Mouse (Mus musculus): Measurements from ENCODE around the gene Myl12a.

Gene Myl12a

DNA sequence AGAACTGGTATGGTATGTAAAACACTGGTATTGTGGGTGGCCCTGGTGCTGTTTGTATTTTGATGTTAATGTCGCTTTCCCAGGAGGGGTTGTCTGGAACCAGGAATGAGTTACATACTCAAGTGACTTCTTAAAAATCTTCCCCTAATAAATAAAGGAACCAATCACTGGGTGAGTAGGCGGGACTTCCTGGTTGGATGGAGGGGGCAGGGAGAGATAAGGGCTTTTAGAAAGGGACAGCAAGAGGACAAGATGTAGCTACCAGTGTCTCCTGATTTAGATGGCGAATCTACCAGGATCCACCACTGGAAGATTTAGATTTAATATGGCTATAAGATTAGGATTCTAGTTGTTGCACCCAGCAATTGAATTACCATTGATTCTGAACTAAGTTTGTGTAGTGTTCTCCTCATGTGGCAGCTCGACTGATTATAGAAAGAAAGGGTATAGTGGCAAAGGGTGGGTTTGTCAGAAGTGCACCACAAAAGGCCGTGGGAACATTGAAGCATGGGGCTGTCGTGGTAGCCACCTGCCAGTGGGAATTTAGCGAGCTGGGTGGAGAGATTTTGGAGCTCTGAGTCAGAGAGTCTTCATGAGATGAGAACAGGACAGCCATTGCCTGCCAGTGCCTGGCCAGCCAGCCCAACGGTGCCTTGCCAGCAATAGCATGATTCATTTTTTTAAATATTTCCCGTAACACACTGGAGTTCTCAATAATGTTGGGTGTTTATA, 9.4 kb upstream of the Myl12a start:
- no peak for DNase-seq (ENCODE audit: low read depth in 2 of 2, low spot score in 2 of 2)

DNA sequence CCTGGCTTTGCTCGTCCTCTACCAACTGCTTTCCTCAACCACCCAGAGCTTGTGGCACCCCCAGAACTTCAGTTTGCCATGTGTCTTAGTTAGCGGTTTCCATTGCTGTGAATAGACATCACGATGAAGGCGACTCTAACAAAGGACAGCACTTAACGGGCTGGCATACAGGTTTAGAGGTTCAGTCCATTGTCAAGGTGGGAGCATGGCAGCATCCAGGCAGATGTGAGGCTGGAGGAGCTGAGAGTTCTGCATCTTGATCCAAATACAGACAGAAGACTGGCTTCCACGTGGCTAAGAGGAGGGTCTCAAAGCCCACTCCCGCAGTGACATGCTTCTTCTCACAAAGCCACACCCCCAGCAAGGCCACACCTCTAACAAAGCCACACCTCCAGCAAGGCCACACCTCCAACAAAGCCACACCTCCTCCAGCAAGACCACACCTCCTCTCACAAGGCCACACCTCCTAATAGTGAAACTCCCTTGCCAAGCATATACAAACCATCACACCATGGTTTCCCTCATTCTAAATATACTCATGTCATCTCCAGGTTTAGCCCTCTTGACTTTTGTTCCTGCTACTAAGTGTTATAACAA, 8.1 kb upstream of the Myl12a start:
- DNase-seq (ENCODE audit: low read depth in 2 of 2, low spot score in 2 of 2): no peak

DNA sequence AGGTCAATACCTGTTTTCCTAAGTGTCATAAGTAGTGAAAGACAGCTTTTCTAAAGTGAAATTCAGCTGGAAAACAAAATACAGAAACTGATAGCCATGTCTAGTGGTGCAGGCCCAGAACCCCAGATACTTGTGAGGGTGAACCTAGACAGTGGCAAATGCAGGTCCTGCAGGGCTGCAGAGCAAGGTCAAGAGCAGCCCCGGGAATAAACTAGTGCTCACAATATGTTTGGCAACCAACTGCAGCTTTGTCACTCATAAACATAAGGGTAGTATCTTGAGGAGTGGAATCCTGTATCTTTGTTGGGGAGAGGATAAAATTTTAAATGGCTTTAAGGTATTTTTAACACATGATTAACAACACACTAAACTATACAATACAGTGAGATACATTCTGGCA, 7.1 kb upstream of the Myl12a start:
- DNase-seq (ENCODE audit: low read depth in 2 of 2, low spot score in 2 of 2): no peak

DNA sequence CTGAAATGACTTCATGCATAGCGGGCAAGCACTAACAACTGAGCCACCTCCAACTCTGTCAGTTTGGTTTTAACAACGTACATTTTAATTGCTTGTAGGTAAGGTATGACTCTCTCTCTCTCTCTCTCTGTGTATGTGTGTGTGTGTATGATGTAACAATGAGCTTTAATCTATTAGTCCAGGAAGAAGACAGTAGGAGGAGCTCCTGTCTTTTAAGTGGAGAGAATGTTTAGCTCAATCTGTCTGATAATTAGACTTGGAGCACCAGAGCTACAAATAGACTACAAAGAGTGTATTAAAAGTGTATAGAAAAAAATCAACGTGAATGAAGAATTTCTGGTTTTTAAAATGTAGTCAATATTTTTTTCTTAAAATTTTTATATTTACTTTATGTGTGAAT, 6.0 kb upstream of the Myl12a start:
- no peak for DNase-seq (ENCODE audit: low read depth in 2 of 2, low spot score in 2 of 2)

DNA sequence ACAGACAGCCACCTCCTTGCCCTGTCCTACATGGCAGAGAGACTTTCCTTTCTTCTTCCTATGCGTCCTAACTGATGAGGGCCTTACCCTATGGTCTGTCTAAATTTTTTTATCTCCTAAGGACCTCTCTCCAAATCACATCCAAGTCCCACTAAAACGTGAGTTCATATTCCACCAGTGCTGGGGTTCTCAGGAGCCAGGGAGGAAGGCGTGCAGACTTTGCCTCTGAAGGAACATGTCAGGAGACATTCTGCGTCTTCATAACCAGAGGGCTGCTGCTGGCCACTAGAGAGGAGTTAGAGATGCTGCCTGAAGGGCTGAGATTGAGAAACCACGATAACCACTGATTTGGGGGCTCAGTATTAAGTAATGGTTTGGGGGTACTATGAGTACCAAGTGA, 4.3 kb upstream of the Myl12a start:
- DNase-seq (ENCODE audit: low read depth in 2 of 2, low spot score in 2 of 2): no peak

DNA sequence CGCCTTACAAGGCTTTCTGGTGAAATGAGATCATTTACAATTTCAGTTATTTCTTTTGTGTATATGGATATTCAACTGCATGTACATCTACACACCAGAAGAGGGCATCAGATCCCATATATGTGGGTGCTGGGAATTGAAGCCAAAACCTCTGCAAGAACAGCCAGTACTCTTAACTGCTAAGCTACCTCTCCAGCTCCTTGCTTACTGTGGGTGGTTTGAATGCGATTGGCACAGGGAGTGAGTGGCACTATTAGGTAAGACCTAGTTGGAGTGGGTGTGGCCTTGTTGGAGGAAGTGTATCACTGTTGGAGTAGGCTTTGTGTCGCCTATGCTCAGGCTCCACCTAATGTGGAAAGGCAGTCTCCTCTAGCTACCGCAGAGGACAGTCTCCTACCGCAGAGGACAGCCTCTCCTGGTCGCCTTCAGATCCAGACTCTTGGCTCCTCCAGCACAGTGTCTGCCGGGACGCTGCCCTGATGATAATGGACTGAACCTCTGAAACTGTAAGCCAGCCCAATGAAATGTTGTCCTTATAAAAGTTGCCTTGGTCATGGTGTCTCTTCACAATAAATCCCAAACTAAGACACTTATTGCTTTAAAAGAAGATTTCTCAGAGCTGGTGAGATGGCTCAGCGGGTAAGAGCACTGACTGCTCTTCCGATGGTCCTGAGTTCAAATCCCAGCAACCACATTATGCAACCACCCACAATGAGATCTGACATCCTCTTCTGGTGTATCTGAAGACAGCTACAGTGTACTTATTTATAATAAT, 1.7 kb upstream of the Myl12a start:
- DNase-seq (ENCODE audit: low read depth in 2 of 2, low spot score in 2 of 2): no peak

DNA sequence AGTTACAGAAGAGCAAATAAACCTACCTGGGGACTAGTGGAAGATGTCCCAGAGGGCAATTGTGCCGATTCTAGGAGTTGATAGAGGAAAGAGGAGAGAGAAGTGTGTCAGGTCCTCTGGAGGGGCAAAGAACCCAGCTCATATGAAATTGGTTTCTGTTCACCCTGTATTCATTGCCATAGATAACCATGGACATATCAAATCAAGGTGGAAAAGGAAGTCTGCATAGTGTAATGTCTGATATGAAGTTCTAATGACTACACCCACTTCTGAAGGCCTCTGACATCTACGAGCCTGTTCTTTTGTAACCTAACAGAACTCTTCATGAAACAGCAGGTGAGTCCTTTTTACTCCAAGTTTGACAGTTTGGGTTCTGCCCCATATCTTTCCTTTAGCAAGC, 1.0 kb upstream of the Myl12a start:
- no peak for DNase-seq (ENCODE audit: low read depth in 2 of 2, low spot score in 2 of 2)

DNA sequence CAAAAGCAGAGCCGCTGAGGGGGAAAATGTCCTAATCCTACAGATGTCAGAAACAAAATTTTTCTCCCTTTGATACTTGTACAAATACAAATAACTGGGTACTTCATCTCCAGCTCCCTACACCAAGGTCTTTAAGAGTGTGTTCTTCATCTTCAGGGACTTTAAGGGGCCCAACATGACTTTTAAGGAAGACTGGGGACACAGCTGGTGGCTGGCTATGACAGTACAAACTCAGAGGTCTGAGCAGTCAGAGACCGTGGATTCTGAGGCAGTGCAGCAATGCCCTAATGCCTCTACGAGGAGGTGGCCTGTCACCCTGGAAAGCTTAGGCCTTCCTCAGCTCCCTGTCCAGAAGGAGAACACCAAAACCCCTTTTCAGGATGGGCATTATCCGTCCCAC, 434 bp upstream of the Myl12a start:
- no peak for DNase-seq (ENCODE audit: low read depth in 2 of 2, low spot score in 2 of 2)

DNA sequence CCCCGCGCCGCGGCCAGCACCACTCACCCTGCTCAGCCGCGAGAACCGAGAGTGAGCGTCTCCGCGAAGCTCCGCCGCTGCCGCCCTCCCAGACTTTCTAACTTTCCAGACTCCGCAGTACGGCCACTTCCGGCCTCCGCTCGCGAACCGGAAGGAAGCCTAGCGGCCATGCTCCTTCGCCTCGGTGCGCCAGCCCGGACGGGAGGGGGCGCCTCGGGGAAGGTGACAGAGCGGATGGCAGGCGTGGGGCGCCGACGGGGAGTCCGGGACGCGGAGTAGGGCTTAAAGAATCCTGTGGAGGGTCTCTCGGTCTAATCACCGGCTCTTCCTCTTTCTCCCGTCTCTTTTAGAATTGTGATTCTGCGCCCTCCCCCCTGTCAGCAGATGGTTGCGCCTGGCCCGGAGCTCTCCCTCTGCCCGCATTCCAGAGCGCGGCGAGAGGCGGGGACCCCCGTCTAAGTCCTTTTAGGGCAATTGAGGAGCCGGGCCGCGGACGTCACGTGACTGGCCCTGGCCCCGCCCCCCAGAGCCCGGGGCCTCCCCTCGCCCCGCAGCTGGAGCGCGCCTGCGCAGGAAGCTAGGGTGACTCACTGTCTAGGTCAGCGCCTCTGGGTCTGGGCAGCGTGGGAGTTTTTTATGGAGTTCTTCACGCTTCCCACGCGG, 466 bp downstream of the Myl12a start, which contains the start of gene Myom1:
Gene Myom1, plus strand, starts transcription at position 553 of the 663 bp plus-strand sequence.
- peak; percentile 94 to 96 for DNase-seq (ENCODE audit: low read depth in 2 of 2, low spot score in 2 of 2)

DNA sequence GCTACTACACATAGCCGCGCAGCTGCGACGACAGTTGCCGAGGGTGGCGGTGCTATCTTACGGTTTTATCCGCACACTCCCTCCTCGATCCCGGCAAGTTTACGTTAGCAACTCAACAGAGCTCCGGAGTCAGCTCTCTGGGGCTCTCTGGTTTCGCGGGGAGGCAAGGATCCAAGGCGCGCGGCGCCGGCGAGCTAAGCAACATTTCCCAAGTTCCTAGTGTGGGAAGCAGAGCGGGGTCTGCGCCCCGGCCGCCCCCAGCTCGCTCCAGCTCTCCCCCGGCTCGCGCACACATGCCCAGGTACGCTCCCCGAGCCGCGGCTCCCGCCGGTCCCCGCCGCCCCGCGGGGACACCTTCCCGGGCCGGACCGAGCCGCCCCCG, 988 bp downstream of the Myl12a start:
- DNase-seq (ENCODE audit: low read depth in 2 of 2, low spot score in 2 of 2): peak in 1 of 2 experiments; percentile 39

DNA sequence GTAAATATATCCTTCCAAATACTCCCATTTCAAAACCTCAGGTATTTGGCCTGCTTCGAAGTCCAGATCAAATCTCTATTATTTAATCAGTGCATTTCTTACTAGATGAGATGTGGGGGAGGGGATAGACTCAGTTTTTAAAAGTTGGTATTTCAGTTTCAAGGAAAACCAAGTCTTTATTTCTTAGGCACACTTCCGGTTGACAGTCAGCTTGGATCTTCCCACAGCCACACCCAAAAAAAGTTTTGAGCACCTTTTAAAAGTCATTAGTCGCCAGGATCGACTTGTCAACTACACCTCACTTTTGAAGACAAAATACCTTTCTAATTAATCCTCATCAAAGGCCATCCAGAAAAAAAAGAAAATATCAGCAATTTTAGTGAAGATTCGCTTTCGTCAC, 1.6 kb downstream of the Myl12a start:
- no peak for DNase-seq (ENCODE audit: low read depth in 2 of 2, low spot score in 2 of 2)

DNA sequence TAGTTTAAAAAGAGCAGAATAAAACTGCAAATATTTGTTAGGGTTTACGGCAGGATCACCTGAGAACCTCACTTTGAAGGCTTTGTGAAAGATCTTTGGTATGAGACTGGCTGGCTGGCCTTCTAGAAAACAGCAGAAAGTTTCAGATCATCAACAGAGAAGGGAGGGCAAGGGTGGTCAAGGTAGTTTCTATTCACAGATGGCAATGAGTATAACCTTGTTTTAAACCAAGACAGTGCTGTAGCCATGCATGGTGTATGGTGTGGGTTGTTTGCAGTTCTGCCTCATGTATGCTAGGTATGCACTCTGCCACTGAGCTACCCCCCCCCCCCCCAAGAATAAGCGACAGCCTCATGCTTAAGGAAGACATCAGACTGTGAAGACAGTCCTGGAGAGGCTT, 2.4 kb downstream of the Myl12a start:
- DNase-seq (ENCODE audit: low read depth in 2 of 2, low spot score in 2 of 2): no peak

DNA sequence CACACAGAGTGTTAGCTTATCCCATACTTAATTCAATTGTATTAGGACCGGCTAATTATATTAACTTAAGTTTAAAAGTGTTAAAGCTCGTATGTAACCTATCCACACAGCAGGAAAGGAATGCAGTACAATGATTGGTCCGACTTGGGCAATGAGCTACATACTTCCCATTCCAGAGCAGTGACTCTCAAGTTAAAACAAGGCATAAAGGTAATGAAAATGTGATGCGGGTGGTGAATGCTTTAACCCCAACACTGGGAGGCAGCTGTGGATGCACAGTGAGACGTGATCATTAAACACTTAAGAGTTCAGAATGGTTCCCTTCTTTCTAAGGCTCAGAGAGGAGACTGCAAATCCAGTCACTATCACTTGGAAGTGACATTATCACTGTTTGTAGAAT, 3.5 kb downstream of the Myl12a start:
- no peak for DNase-seq (ENCODE audit: low read depth in 2 of 2, low spot score in 2 of 2)

DNA sequence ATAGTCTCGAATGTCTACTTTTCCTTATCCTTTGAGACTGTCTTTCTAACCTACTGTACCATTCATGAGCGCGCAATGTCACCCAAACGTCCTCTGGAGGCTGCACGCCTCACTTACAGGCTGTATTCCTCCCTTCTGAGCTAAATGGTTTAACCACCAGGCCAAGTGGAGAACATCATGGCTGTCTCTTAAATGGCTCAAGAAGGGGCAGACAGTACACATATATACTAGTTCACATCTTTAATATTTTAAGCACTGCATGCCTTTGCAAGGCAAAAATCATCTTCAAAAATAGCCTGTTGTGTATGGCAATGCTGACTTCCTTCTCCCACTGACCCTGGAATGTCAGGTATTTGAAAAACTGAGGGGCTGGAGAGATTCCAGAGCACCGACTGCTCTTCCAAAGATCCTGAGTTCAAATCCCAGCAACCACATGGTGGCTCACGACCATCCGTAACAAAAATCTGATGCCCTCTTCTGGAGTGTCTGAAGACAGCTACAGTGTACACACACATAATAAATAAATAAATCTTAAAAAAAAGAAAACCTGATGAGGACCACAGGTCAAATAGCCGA, 4.2 kb downstream of the Myl12a start:
- no peak for DNase-seq (ENCODE audit: low read depth in 2 of 2, low spot score in 2 of 2)

DNA sequence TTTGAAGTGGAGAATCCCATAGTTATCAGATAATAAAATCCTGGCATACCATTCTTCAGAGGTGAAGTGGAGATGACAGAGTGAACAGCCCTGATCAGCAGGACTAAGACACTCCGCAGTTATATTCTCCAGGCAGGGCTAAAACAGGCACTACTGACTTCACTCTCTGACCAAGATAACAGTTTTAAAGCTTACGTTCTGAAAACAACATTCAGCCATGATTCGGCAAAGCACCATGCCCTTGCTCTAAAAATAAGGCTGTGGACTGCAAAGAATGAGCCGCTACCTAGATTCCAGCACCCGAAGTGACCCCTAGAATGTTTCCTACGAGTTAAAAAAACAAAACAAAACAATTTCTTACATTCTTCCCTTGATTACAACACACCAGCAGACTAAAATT, 4.8 kb downstream of the Myl12a start:
- no peak for DNase-seq (ENCODE audit: low read depth in 2 of 2, low spot score in 2 of 2)

DNA sequence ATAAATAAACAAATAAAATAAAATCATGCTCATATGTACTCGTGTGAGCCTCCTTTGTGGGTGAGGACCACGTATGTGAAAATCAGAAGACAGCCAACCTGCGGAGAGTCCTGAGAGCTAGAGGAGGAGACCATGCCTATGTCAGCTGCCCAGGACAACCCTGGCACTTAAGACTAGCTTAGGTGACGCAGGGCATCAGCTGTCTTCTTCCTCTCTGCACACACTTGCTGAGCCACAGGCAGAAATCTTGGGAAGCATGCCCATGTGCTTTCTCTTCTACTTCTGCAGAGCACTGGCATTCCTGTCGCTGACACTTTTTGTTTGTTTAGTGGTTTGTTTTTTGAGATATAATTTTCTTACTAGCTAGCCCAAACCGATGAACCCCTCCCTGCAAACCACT, 7.1 kb downstream of the Myl12a start:
- DNase-seq (ENCODE audit: low read depth in 2 of 2, low spot score in 2 of 2): no peak

DNA sequence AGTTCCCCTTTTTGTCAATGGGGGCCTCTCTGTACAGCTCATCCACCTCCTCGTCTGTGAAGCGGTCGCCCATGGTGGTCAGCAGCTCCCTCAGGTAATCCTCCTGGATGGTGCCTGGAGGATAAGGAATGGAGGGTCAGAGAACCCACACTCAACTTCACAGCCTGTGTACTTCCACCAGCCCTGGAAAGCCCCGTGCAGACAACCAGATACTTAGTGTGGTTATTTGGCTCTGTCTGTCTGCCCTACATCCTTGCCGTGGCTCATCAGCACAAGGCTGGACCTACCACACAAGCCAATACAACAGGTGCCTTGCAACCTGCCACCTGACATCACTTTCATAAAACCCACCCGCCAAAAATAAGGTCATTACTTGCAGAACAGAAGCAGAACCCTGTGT, 8.0 kb downstream of the Myl12a start:
- no peak for DNase-seq (ENCODE audit: low read depth in 2 of 2, low spot score in 2 of 2)

DNA sequence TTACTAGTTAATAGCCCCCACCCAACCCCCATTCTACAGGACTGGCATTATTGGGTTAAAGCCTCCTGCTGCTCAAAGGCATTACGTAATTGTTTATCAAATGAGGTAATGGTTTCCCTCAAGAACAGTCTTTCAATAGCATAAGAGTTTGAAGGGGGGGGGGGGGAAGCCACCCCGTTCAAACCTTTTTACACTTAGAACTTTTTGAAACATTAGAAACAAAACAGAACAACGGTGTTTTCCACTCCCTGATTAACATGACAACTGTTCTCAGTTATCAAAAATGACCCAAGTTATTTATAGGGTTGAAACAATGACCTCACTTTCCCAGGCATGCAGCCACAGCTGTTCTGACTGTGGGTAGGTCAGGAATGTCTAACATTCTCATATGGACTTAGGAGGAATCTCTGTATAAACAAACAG, 9.3 kb downstream of the Myl12a start:
- no peak for DNase-seq (ENCODE audit: low read depth in 2 of 2, low spot score in 2 of 2)

DNA sequence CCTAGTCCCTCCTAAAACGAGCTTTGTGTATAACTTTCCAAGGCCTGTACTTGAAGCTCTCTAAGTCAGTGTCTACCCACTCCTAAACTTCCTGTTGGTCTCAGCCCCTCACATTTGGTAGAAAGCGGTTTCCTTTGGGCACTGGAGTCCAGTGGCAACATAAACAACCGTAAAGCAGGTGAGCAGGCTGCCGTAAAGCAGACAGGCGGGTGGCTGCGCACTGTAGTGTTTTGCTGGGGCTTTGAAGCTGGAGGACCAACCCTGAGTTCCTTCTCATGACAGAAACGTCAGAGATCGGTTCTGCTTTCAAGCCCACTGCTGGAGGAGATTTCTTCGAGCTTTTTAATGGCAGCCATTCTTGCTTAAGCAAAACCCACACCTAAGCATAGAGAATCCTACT, 10.0 kb downstream of the Myl12a start:
- DNase-seq (ENCODE audit: low read depth in 2 of 2, low spot score in 2 of 2): no peak

DNA sequence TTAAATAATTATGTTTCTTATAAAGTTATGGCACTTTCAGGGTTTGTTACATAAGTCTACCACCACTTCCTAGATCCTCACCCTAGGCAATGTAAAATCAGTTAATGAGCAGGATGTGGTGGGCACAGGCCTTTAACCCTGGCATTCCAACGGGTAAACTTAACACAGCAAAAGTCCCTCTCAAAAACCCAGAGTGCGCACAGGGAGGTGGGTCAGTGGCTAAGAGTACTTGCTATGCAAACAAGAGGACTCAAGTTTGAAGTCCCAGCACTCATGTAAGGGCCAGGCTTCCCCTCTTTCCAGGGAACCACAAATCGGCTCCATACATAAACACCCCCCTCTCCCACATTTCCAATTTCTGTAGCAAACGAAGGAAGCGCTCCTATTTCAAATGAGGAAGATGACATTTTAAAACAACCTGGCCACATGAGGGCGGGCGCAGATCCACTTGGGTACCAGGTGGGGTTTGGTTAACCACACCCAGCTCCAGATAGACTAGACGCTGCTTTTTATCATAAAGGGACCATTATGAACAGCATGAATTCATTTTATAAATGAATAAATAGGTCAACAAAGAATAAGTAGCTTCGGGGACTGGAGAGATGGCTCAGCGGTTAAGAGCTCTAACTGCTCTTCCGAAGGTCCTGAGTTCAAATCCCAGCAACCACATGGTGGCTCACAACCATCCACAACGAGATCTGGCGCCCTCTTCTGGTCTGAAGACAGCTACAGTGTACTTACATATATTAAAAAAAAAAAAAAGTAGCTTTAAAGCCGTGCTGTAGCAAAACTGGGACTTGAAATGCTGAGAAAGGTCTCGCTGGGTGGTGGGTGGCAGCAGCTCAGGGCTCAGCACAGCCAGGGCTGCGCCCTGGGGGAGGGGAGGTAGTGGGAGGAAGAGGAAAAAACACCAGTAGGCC, 10.7 kb downstream of the Myl12a start:
- DNase-seq (ENCODE audit: low read depth in 2 of 2, low spot score in 2 of 2): no peak

Measured in CD8-positive naive resting alpha-beta T cell, adult 2 months (primary cell).